Mouse (Mus musculus): ENCODE measurements at regions not wholly inside any gene's neighbourhood (a gene's known extent, or its start where the extent isn't known, plus 50 kb on each side); places are given as distances from the start of the nearest gene placed in this dataset.

DNA sequence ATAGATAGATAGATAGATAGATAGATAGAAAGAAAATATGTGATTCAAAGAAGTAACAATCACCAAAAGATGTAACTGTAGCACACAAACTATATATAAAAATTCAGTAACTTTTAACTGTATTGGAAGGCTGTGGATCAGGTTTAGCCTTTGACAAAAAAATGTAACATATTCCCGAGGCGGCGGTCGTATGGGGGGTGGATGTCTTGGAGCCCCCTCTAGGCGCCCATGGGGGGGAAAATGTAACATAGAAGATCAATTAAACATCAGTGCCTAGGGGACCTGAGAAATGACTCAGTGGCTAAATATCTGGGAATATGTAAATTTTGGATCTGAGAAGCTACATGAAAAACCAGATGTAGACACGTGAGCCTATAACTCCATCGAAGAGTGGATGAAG is 847.2 kb downstream of the Car8 start:
- Histone ChIP-seq H3K4me3 (ENCODE audit: insufficient read depth, low read length) (no peak overlapping the region), H3K4me1 (ENCODE audit: control insufficient read depth, insufficient read depth, low read length) (no peaks in the 10 kb centered on the region), H3K27ac (ENCODE audit: insufficient read depth, low read length) (no peak overlapping the region)
- no peak for TF ChIP-seq POLR2A (IDR thresholded peaks at IDR 0.05; ENCODE audit: low read depth, low read length)
- no peak for TF ChIP-seq CTCF (IDR thresholded peaks at IDR 0.05; ENCODE audit: borderline replicate concordance, insufficient read depth, low read length)

DNA sequence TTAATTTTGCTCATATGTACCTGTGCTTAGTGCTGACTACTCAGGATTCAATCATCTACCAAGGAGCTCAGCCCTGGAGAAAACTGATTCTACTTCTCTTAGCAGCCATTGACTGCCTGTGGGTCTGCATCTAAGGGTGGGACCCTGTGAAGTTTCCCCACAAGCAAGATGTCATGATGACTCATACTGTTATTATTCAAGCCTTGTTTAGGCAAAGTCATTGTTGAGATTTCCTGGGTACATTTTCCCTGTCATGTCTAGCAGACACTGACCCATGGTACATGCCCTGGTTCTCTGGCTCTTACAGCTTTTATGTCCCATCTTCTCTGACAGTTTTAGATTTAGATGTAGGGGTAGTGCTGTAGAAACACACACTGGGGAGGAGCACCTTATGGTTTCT is 853.8 kb downstream of the Car8 start:
- Histone ChIP-seq H3K4me3 (ENCODE audit: insufficient read depth, low read length) (no peak overlapping the region), H3K27ac (ENCODE audit: insufficient read depth, low read length) (no peak overlapping the region), H3K4me1 (ENCODE audit: control insufficient read depth, insufficient read depth, low read length) (peaks cover 3% of the 10 kb centered on the region; the same call in 1 of the 2 replicates)
- no peak for TF ChIP-seq POLR2A (IDR thresholded peaks at IDR 0.05; ENCODE audit: low read depth, low read length)
- TF ChIP-seq CTCF (IDR thresholded peaks at IDR 0.05; ENCODE audit: borderline replicate concordance, insufficient read depth, low read length) = no peak

DNA sequence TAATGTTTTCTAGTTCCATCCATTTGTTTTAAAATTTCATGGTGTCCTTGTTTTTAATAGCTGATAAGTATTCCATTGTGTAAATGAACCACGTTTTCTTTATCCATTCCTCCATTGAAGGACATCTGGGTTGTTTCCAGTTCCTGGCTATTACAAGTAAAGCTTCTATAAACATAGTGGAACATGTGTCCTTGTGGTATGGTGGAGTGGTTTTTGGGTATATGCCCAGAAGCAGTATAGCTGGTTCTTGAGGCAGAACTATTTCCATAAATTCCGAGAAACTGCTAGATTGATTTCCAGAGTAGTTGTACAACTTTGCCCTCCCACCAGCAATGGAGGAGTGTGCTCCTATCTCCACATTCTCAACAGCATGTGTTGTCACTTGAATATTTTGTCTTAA is 858.8 kb downstream of the Car8 start:
- peaks cover 3% of the 10 kb centered on the region; the same call in 1 of the 2 replicates for H3K4me1 ChIP-seq (ENCODE audit: control insufficient read depth, insufficient read depth, low read length)
- H3K27ac ChIP-seq (ENCODE audit: insufficient read depth, low read length) = no peak overlapping the region
- TF ChIP-seq CTCF (IDR thresholded peaks at IDR 0.05; ENCODE audit: borderline replicate concordance, insufficient read depth, low read length) (no peak), POLR2A (IDR thresholded peaks at IDR 0.05; ENCODE audit: low read depth, low read length) (no peak)
- H3K4me3 ChIP-seq (ENCODE audit: insufficient read depth, low read length) = no peak overlapping the region

DNA sequence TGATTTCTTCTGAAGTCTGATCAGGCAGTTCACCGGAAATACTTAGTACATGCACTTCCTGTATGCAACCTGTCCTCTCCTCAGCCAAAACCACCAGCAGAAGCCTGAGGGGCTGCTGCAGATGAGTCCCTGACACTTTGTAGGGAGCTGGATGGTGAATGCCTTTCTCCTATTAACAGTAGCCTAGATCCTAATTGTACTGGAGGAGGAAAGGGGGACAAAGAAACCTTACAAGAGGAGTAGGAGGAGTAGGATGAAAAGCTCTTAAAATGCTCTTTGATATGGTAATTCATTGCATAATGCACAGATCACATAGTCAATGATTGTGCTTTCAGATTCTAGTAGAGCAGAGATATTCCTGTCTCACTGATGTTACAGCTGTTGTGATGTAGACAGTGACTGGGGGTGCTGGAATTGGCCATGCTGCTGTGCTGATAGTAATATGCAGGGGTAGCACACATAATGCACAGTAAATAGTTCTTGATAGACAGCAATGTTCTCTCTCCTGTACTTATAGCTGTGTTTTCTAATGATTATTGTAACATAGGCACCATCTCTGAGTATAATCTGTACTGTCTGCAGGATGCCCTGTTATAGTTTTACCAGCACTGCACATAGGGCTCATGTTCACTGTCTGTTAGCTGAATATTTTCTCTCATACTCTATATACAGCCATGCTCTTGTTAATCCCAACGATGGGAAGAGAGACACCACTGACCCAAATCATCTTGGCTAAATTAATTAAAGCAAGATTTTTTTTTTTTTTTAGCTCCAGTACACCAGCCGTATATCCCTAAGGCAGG is 874.4 kb downstream of the Car8 start:
- Histone ChIP-seq H3K4me1 (ENCODE audit: control insufficient read depth, insufficient read depth, low read length) (no peaks in the 10 kb centered on the region), H3K27ac (ENCODE audit: insufficient read depth, low read length) (no peak overlapping the region), H3K4me3 (ENCODE audit: insufficient read depth, low read length) (no peak overlapping the region)
- TF ChIP-seq CTCF (IDR thresholded peaks at IDR 0.05; ENCODE audit: borderline replicate concordance, insufficient read depth, low read length) (no peak), POLR2A (IDR thresholded peaks at IDR 0.05; ENCODE audit: low read depth, low read length) (no peak)

DNA sequence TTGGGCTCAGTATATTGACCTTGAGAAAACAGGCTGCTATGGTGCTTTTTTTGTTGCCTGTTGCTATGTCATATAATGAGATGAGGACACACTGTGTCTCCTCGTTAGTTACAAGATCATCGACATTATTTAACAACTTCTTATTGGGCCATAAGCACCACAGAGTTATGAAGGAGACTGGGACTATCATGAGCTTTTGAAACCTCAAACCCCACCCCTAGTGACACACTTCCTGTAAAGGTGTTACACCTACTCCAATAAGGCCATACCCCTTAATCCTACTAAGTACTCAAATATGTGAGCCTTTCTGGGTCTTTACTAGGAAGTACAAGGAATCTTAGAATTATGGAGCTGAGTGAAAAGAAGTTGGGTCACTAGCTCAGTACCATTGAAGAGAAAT is 875.3 kb downstream of the Car8 start:
- Histone ChIP-seq H3K4me1 (ENCODE audit: control insufficient read depth, insufficient read depth, low read length) (no peaks in the 10 kb centered on the region), H3K4me3 (ENCODE audit: insufficient read depth, low read length) (no peak overlapping the region), H3K27ac (ENCODE audit: insufficient read depth, low read length) (no peak overlapping the region)
- TF ChIP-seq POLR2A (IDR thresholded peaks at IDR 0.05; ENCODE audit: low read depth, low read length) = no peak
- TF ChIP-seq CTCF (IDR thresholded peaks at IDR 0.05; ENCODE audit: borderline replicate concordance, insufficient read depth, low read length) = no peak

DNA sequence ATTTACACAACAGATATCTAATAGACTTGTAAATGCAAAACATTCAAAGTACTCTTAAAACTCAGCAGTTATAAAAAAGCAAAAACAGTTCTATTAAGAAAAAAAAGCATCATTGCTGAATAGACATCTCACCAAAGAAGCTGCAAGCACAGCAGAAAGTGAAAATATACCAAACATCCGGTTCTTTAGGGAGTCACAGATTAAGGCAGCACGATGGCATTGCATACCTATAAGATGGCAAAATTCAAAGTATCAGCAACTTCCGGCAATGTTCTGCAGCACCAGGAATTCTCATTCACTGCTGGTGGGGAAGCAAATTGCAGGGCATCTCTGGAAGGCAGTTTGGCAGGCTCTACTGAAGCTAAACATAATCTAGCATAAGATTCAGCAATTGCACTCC is 882.6 kb downstream of the Car8 start:
- TF ChIP-seq CTCF (IDR thresholded peaks at IDR 0.05; ENCODE audit: borderline replicate concordance, insufficient read depth, low read length) (no peak), POLR2A (IDR thresholded peaks at IDR 0.05; ENCODE audit: low read depth, low read length) (no peak)
- H3K27ac ChIP-seq (ENCODE audit: insufficient read depth, low read length) = no peak overlapping the region
- H3K4me1 ChIP-seq (ENCODE audit: control insufficient read depth, insufficient read depth, low read length) = no peaks in the 10 kb centered on the region
- no peak overlapping the region for H3K4me3 ChIP-seq (ENCODE audit: insufficient read depth, low read length)

DNA sequence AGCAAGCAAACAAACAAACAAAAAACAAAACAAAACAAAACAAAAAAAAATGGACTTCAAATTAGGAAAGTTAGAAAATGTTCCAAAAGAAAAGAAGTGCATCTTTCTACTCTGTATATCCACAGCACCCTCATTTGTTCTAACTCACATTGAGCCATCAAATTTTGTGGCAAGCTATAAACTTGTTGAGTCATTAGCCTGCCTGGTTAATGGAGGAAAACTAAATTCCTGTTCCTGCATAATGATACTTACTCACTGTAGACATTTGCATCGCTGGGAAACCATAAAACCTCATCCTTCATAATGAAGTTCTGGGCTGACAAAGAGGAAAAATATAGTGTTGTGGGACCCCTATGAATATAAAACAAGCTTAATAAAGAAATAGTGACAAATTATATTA is 891.5 kb downstream of the Car8 start:
- TF ChIP-seq CTCF (IDR thresholded peaks at IDR 0.05; ENCODE audit: borderline replicate concordance, insufficient read depth, low read length) = no peak
- no peak for TF ChIP-seq POLR2A (IDR thresholded peaks at IDR 0.05; ENCODE audit: low read depth, low read length)
- Histone ChIP-seq H3K27ac (ENCODE audit: insufficient read depth, low read length) (no peak overlapping the region), H3K4me3 (ENCODE audit: insufficient read depth, low read length) (no peak overlapping the region), H3K4me1 (ENCODE audit: control insufficient read depth, insufficient read depth, low read length) (no peaks in the 10 kb centered on the region)

DNA sequence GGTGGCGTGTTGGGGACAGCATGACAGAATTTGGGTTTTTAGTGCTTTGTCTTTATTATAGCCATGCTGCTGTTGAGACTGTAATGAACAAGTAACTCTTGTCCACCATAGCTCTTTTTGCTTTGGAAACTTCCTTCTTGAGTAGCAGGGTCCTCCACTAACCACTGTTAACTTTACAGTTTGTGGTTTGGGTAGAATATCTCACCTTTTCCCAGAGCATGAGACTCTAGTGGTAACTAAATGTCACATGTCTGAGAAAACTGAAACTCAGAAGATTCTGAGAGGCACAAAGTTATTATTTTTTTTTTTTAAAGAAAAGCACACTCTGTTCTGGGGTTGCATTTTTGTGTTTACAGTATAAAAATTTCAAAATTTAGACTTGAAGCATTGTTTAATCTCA is 897.7 kb downstream of the Car8 start:
- TF ChIP-seq POLR2A (IDR thresholded peaks at IDR 0.05; ENCODE audit: low read depth, low read length) (no peak), CTCF (IDR thresholded peaks at IDR 0.05; ENCODE audit: borderline replicate concordance, insufficient read depth, low read length) (no peak)
- no peak overlapping the region for H3K4me3 ChIP-seq (ENCODE audit: insufficient read depth, low read length)
- H3K4me1 ChIP-seq (ENCODE audit: control insufficient read depth, insufficient read depth, low read length) = no peaks in the 10 kb centered on the region
- H3K27ac ChIP-seq (ENCODE audit: insufficient read depth, low read length) = no peak overlapping the region

DNA sequence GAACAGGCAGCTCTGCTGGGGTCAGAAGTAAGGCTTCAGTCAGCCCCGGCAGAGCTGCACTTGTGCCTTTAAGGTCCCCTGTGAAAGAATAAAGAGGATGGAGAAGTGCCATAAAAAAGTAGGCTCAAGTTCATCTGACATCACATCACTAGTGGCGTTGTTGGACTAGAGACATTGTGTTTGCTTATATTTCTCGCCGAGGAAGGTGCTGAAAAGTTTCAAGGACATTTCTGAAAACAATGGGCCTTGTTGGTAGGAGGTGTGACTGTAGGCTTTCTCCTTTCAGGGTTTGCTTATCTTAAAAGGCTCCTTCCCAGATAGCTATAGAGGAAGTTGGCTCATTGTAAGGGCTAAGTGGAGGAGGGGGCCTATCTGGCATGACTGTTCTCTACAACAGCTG is 924.6 kb downstream of the Car8 start:
- no peak for TF ChIP-seq CTCF (IDR thresholded peaks at IDR 0.05; ENCODE audit: borderline replicate concordance, insufficient read depth, low read length)
- no peak for TF ChIP-seq POLR2A (IDR thresholded peaks at IDR 0.05; ENCODE audit: low read depth, low read length)
- Histone ChIP-seq H3K4me3 (ENCODE audit: insufficient read depth, low read length) (no peak overlapping the region), H3K4me1 (ENCODE audit: control insufficient read depth, insufficient read depth, low read length) (no peaks in the 10 kb centered on the region), H3K27ac (ENCODE audit: insufficient read depth, low read length) (no peak overlapping the region)

DNA sequence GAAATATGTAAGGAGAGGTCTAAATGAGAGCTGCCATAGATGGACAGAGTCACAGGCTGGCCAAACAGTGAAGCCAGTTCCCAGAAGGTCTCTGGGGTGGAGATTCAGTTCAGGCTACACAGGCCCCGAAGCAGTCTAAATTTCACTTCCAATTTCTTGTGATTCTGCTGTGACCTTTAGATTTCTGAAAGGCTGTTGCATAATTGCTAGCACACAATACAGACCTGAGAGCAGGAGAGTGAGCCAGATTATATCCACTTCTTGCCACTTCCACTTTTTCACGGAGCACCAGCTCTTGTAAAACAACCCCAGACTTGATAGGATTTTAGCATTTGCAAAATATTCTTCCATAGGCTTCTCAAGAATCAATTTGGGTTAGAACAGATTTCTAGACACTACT is 925.6 kb downstream of the Car8 start:
- no peak for TF ChIP-seq POLR2A (IDR thresholded peaks at IDR 0.05; ENCODE audit: low read depth, low read length)
- TF ChIP-seq CTCF (IDR thresholded peaks at IDR 0.05; ENCODE audit: borderline replicate concordance, insufficient read depth, low read length) = no peak
- no peak overlapping the region for H3K4me3 ChIP-seq (ENCODE audit: insufficient read depth, low read length)
- H3K4me1 ChIP-seq (ENCODE audit: control insufficient read depth, insufficient read depth, low read length) = no peaks in the 10 kb centered on the region
- H3K27ac ChIP-seq (ENCODE audit: insufficient read depth, low read length) = no peak overlapping the region
